ENCODE assay signal across 23 mouse cellular contexts in the genomic region with DNA sequence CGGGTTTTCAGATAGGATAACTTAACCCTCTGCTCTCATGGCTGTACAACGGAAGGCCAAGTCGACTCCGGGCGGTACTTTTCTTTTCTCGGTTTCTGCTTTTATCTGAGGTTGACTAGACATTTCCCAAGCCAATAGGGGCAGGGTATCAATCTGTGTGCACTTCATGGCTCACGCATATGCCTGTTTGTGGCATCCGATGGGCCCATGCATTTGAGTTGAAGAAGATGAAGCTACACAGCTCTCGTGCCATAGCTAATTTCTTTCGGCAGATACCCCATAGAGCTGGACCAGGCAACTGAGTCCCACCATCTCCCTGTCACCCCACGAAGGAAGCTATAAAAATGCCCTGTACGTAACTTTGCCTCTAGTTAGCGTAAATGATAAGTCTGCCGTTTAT.
"Had no signal": no experiment of that assay in that cellular context is flagged by ENCODE, and none has a peak within 500 bp of the region (broad histone marks: within the 10 kb centered on the region; RNA-seq: fewer than 3 reads in every experiment).

No protein-coding gene starts in this region.

- H3K27ac ChIP-seq: heart, adult 2 months; heart, embryonic 10.5 days; hindbrain, embryonic 10.5 days; hindbrain, embryonic 12.5 days; hindbrain, embryonic 14.5 days; kidney, embryonic 15.5 days; layer of hippocampus, adult 2 months; left cerebral cortex, adult 2 months; limb, embryonic 10.5 days; limb, embryonic 12.5 days; liver, embryonic 14.5 days had no signal

- ATAC-seq: intestine, embryonic 16.5 days had no signal

- H3K36me3 ChIP-seq: heart, embryonic 10.5 days; heart, embryonic 12.5 days; hindbrain, embryonic 10.5 days; hindbrain, embryonic 12.5 days; kidney, embryonic 15.5 days; limb, embryonic 10.5 days; limb, embryonic 12.5 days had no signal

- H3K9me3 ChIP-seq: heart, embryonic 10.5 days; heart, embryonic 12.5 days; hindbrain, embryonic 10.5 days; hindbrain, embryonic 12.5 days; kidney, embryonic 15.5 days; limb, embryonic 10.5 days; limb, embryonic 12.5 days had no signal

- DNase-seq: gastrocnemius, postnatal 14 days; gastrocnemius, postnatal 36 days; heart, adult 2 months; heart, postnatal 10 days; heart, postnatal 4 days; kidney, adult 11 months; kidney, postnatal 10 days; kidney, postnatal 25 days; kidney, postnatal 4 days; liver had no signal

- H3K4me3 ChIP-seq: heart, adult 2 months; heart, embryonic 10.5 days; heart, embryonic 12.5 days; hindbrain, embryonic 10.5 days; hindbrain, embryonic 12.5 days; kidney, embryonic 15.5 days; layer of hippocampus, adult 2 months; left cerebral cortex, adult 2 months; limb, embryonic 10.5 days; limb, embryonic 12.5 days had no signal

- H3K9ac ChIP-seq: heart, embryonic 12.5 days; hindbrain, embryonic 12.5 days; hindbrain, embryonic 14.5 days; kidney, embryonic 15.5 days; limb, embryonic 12.5 days; liver, embryonic 14.5 days had no signal

- H3K4me2 ChIP-seq: heart, embryonic 12.5 days; hindbrain, embryonic 12.5 days; hindbrain, embryonic 14.5 days; kidney, embryonic 15.5 days; limb, embryonic 12.5 days; liver, embryonic 11.5 days had no signal
